Mouse (Mus musculus) megakaryocyte, embryonic 14.5 days (primary cell): Measurements from ENCODE around the gene Slc19a1.

ENCODE experiments used
- FLI1 ChIP-seq: IDR thresholded peaks from 2 replicates; pipeline ENCODE4 v1.6.1; 2012; ENCODE audit warnings: low read length, inconsistent platforms, mixed read lengths
- GATA1 ChIP-seq: IDR thresholded peaks from 3 replicates; pipeline ENCODE4 v1.6.1; 2012; ENCODE audit warnings: mixed read lengths, low read length, inconsistent platforms, borderline replicate concordance

DNA sequence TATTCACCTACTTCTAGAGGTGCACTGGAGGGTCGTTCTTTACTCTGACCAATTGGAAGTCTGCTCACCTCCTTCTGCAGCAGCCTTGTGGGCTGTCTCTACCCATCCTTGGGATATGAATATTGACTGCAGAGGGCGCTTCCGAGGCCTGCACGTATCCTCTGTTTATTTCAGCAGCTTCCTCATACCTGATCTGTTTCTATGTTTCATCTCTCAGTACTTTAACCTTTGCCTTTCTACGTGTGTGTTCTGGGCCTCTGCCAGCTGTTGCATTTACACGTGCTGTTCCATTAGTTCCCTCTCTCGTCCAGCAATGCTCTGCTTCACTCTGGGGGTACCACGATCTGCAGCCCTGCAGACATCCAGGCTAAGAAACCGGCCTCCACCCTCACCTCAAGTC, 14.4 kb upstream of the Slc19a1 start:
- TF ChIP-seq FLI1 (no peak), GATA1 (no peak)
